Mouse (Mus musculus): ENCODE data around the gene Fam178b. TPM values are rescaled to one million over a fixed set of nuclear protein-coding genes. Genes with fewer than 3 reads are reported as not detected.

The Fam178b gene
- polyA plus RNA-seq, 1 experiment from 2014 or later = 0.53 TPM

- Histone ChIP-seq H3K4me2 (replicated peaks) (peak overlapping the region; percentile 58), H3K36me3 (no peaks in the 10 kb centered on the region), H3K4me3 (peak overlapping the region; percentile 23), H3K9me3 (no peaks in the 10 kb centered on the region), H3K27me3 (no peaks in the 10 kb centered on the region), H3K9ac (peak overlapping the region; percentile 35; the same call in 1 of the 2 replicates), H3K4me1 (peaks cover 59% of the 10 kb centered on the region), H3K27ac (peak overlapping the region; percentile 89)
- WGBS = 14% methylated on average over 6 of the region's 6 CpGs
- peak; percentile 81 for ATAC-seq (ENCODE audit: low FRiP score, low read depth)
Measured at GRCm38 (mm10) chr1:36579974-36580383, 103.0 kb downstream of the Fam178b start.

- H3K9me3 ChIP-seq = no peaks in the 10 kb centered on the region
- no peaks in the 10 kb centered on the region for H3K36me3 ChIP-seq
- H3K27ac ChIP-seq = no peak overlapping the region
- no peak overlapping the region for H3K4me2 ChIP-seq (replicated peaks)
- 44% methylated on average over 6 of the region's 6 CpGs for WGBS
- no peaks in the 10 kb centered on the region for H3K27me3 ChIP-seq
- H3K4me3 ChIP-seq = no peak overlapping the region
- H3K9ac ChIP-seq = no peak overlapping the region; the same call in 1 of the 2 replicates
- no peak for ATAC-seq (ENCODE audit: low FRiP score, low read depth)
- peaks cover 69% of the 10 kb centered on the region for H3K4me1 ChIP-seq
Measured at GRCm38 (mm10) chr1:36576991-36577675, 105.8 kb downstream of the Fam178b start.

GRCm38 (mm10) chr1:36575347-36575746 is 107.6 kb downstream of the Fam178b start:
- WGBS = 52% methylated on average over 6 of the region's 6 CpGs
- Histone ChIP-seq H3K4me3 (no peak overlapping the region), H3K27ac (no peak overlapping the region), H3K9ac (no peak overlapping the region), H3K9me3 (no peaks in the 10 kb centered on the region), H3K4me1 (peaks cover 60% of the 10 kb centered on the region), H3K27me3 (no peaks in the 10 kb centered on the region), H3K36me3 (no peaks in the 10 kb centered on the region), H3K4me2 (replicated peaks) (no peak overlapping the region)
- ATAC-seq (ENCODE audit: low FRiP score, low read depth) = no peak

GRCm38 (mm10) chr1:36574196-36574955 is 108.6 kb downstream of the Fam178b start:
- H3K4me1 ChIP-seq = peaks cover 58% of the 10 kb centered on the region
- H3K9ac ChIP-seq = no peak overlapping the region
- H3K27ac ChIP-seq = no peak overlapping the region; the same call in 1 of the 2 replicates
- no peaks in the 10 kb centered on the region for H3K36me3 ChIP-seq
- WGBS = 80% methylated on average over 5 of the region's 5 CpGs
- H3K9me3 ChIP-seq = no peaks in the 10 kb centered on the region
- H3K4me3 ChIP-seq = no peak overlapping the region
- H3K4me2 ChIP-seq (replicated peaks) = no peak overlapping the region
- H3K27me3 ChIP-seq = no peaks in the 10 kb centered on the region
- ATAC-seq (ENCODE audit: low FRiP score, low read depth) = no peak

GRCm38 (mm10) chr1:36573524-36573923 is 109.5 kb downstream of the Fam178b start:
- Histone ChIP-seq H3K27me3 (no peaks in the 10 kb centered on the region), H3K27ac (no peak overlapping the region), H3K9me3 (no peaks in the 10 kb centered on the region), H3K36me3 (no peaks in the 10 kb centered on the region), H3K9ac (no peak overlapping the region), H3K4me3 (no peak overlapping the region), H3K4me2 (replicated peaks) (no peak overlapping the region), H3K4me1 (peaks cover 63% of the 10 kb centered on the region)
- no peak for ATAC-seq (ENCODE audit: low FRiP score, low read depth)
- WGBS = 78% methylated on average over 8 of the region's 8 CpGs

- H3K9ac ChIP-seq = no peak overlapping the region
- H3K4me3 ChIP-seq = no peak overlapping the region
- ATAC-seq (ENCODE audit: low FRiP score, low read depth) = no peak
- WGBS = 52% methylated on average over 1 of the region's 1 CpGs
- H3K9me3 ChIP-seq = no peaks in the 10 kb centered on the region
- H3K27me3 ChIP-seq = no peaks in the 10 kb centered on the region
- peaks cover 71% of the 10 kb centered on the region for H3K4me1 ChIP-seq
- no peak overlapping the region for H3K4me2 ChIP-seq (replicated peaks)
- no peaks in the 10 kb centered on the region for H3K36me3 ChIP-seq
- H3K27ac ChIP-seq = no peak overlapping the region
Measured at GRCm38 (mm10) chr1:36572709-36573108, 110.3 kb downstream of the Fam178b start.

GRCm38 (mm10) chr1:36572140-36572700 is 110.8 kb downstream of the Fam178b start:
- H3K4me1 ChIP-seq = peaks cover 70% of the 10 kb centered on the region
- no peak overlapping the region for H3K27ac ChIP-seq
- WGBS = 54% methylated on average over 2 of the region's 2 CpGs

GRCm38 (mm10) chr1:36571627-36572026 is 111.4 kb downstream of the Fam178b start:
- Histone ChIP-seq H3K4me2 (replicated peaks) (no peak overlapping the region), H3K9ac (no peak overlapping the region), H3K27ac (no peak overlapping the region), H3K27me3 (no peaks in the 10 kb centered on the region), H3K4me1 (peaks cover 65% of the 10 kb centered on the region), H3K36me3 (no peaks in the 10 kb centered on the region), H3K4me3 (no peak overlapping the region), H3K9me3 (no peaks in the 10 kb centered on the region)
- WGBS = 44% methylated on average over 6 of the region's 6 CpGs
- no peak for ATAC-seq (ENCODE audit: low FRiP score, low read depth)

More at GRCm38 (mm10) chr1:36572140-36572700, 110.8 kb downstream of the Fam178b start:
- Histone ChIP-seq H3K4me3 (no peak overlapping the region), H3K4me2 (replicated peaks) (no peak overlapping the region), H3K36me3 (no peaks in the 10 kb centered on the region), H3K9ac (no peak overlapping the region), H3K27me3 (no peaks in the 10 kb centered on the region), H3K9me3 (no peaks in the 10 kb centered on the region)
- ATAC-seq (ENCODE audit: low FRiP score, low read depth) = no peak

- no peak overlapping the region for H3K27ac ChIP-seq
- H3K27me3 ChIP-seq = no peaks in the 10 kb centered on the region
- H3K4me3 ChIP-seq = no peak overlapping the region
- H3K4me1 ChIP-seq = peaks cover 59% of the 10 kb centered on the region
- H3K36me3 ChIP-seq = no peaks in the 10 kb centered on the region
- no peak overlapping the region for H3K9ac ChIP-seq
- no peaks in the 10 kb centered on the region for H3K9me3 ChIP-seq
- 84% methylated on average over 5 of the region's 5 CpGs for WGBS
- no peak for ATAC-seq (ENCODE audit: low FRiP score, low read depth)
- no peak overlapping the region for H3K4me2 ChIP-seq (replicated peaks)
Measured at GRCm38 (mm10) chr1:36570320-36570719, 112.7 kb downstream of the Fam178b start.

GRCm38 (mm10) chr1:36569694-36570276 is 113.2 kb downstream of the Fam178b start:
- Histone ChIP-seq H3K4me2 (replicated peaks) (no peak overlapping the region), H3K9me3 (no peaks in the 10 kb centered on the region), H3K9ac (peak overlapping the region; percentile 13; the same call in 1 of the 2 replicates), H3K4me3 (no peak overlapping the region), H3K36me3 (no peaks in the 10 kb centered on the region), H3K27ac (no peak overlapping the region), H3K4me1 (peaks cover 55% of the 10 kb centered on the region), H3K27me3 (no peaks in the 10 kb centered on the region)
- WGBS = 44% methylated on average over 7 of the region's 7 CpGs
- no peak for ATAC-seq (ENCODE audit: low FRiP score, low read depth)

GRCm38 (mm10) chr1:36568776-36569175 is 114.2 kb downstream of the Fam178b start:
- no peak overlapping the region for H3K27ac ChIP-seq
- H3K9me3 ChIP-seq = no peaks in the 10 kb centered on the region
- no peaks in the 10 kb centered on the region for H3K36me3 ChIP-seq
- H3K4me1 ChIP-seq = peaks cover 45% of the 10 kb centered on the region
- no peak for ATAC-seq (ENCODE audit: low FRiP score, low read depth)
- no peak overlapping the region for H3K4me3 ChIP-seq
- no peak overlapping the region for H3K9ac ChIP-seq
- WGBS = 66% methylated on average over 4 of the region's 4 CpGs
- no peaks in the 10 kb centered on the region for H3K27me3 ChIP-seq
- no peak overlapping the region for H3K4me2 ChIP-seq (replicated peaks)

All from limb, embryonic 13.5 days (tissue).